Mouse (Mus musculus) stomach, postnatal 0 days (tissue): ENCODE data around the gene Klc1. TPM values are rescaled to one million over a fixed set of nuclear protein-coding genes. Genes with fewer than 3 reads are reported as not detected.

Source experiments
- ATAC-seq: fragments of 200-750 bp; cut with Nextera tagmentation; 2 replicates; pipeline ENCODE4 v1.8.0; 2017; ENCODE audit not compliant: low FRiP score, low TSS enrichment
- DNase-seq: peaks from one replicate; pipeline ENCODE4 v3.0.0-alpha.2; 2016; ENCODE audit warnings: low spot score
- H3K27ac ChIP-seq: fragments of 300-500 bp; sonication (generic); replicated peaks from 2 replicates; pipeline ENCODE4 v1.5.1; 2014; ENCODE audit warnings: mild to moderate bottlenecking, control low read depth
- H3K27me3 ChIP-seq: fragments of 300-500 bp; sonication (generic); 2 replicates; pipeline ENCODE4 v1.6.1; 2014; ENCODE audit warnings: low read length; ENCODE audit not compliant: control insufficient read depth, insufficient read depth
- H3K36me3 ChIP-seq: fragments of 300-500 bp; sonication (generic); 2 replicates; pipeline ENCODE4 v1.6.1; 2014; ENCODE audit warnings: low read length, mixed read lengths; ENCODE audit not compliant: control insufficient read depth, insufficient read depth
- H3K4me1 ChIP-seq: fragments of 300-500 bp; sonication (generic); replicated peaks from 2 replicates; pipeline ENCODE4 v1.6.1; 2014; ENCODE audit warnings: antibody characterized with exemption; ENCODE audit not compliant: control insufficient read depth, insufficient read depth
- H3K4me2 ChIP-seq: fragments of 300-500 bp; sonication (generic); replicated peaks from 2 replicates; pipeline ENCODE4 v1.6.1; 2014; ENCODE audit warnings: low read depth, mild to moderate bottlenecking, control low read depth, moderate library complexity
- H3K4me3 ChIP-seq: fragments of 300-500 bp; sonication (generic); 2 replicates; pipeline ENCODE4 v1.5.1; 2014; ENCODE audit warnings: low read depth, low read length, control low read depth
- H3K9ac ChIP-seq: fragments of 300-500 bp; sonication (generic); 2 replicates; pipeline ENCODE4 v1.6.1; 2014; ENCODE audit warnings: mild to moderate bottlenecking, low read length, control low read depth, mixed read lengths
- H3K9me3 ChIP-seq: fragments of 300-500 bp; sonication (generic); 2 replicates; pipeline ENCODE4 v1.6.1; 2016; ENCODE audit warnings: low read length; ENCODE audit not compliant: control insufficient read depth
- CTCF ChIP-seq: IDR thresholded peaks from 2 replicates; pipeline ENCODE4 v1.5.1; 2016; ENCODE audit warnings: antibody characterized with exemption, low read depth, mild to moderate bottlenecking, moderate library complexity
- EP300 ChIP-seq: optimal IDR thresholded peaks from 2 replicates; pipeline ENCODE3; 2016; ENCODE audit warnings: antibody characterized with exemption
- WGBS: fragments of 180-500 bp; shearing (Covaris S2); extraction: QIAGEN DNeasy Blood & Tissue Kit; methylation state at CpG from one replicate; pipeline ENCODE4 v1.1.7; 2014; 5-methylcytosine and 5-hydroxymethylcytosine counted together
- polyA plus RNA-seq: library from polyadenylated mRNA; unstranded; fragments of >200 nt; fragmentation: Nextera tagmentation; extraction: Ambion mirVana; gene quantifications from 2 replicates; pipeline ENCODE4 v1.2.1, GENCODE M21; 2015

The Klc1 gene
- polyA plus RNA-seq, 1 experiment from 2014 or later, result 56.7 TPM

GRCm38 (mm10) chr12:111753347-111753746 is 5.3 kb upstream of the Klc1 start:
- H3K9me3 ChIP-seq, result no peaks in the 10 kb centered on the region
- no peaks in the 10 kb centered on the region for H3K36me3 ChIP-seq
- 51% methylated on average over 8 of the region's 9 CpGs for WGBS
- H3K27me3 ChIP-seq, result no peaks in the 10 kb centered on the region
- peaks cover 4% of the 10 kb centered on the region; the same call in 1 of the 2 replicates for H3K4me1 ChIP-seq
- H3K4me2 ChIP-seq, result no peak overlapping the region
- H3K9ac ChIP-seq, result peak overlapping the region; percentile 23; the same call in 1 of the 2 replicates
- TF ChIP-seq EP300 (no peak), CTCF (no peak)
- H3K27ac ChIP-seq, result peak overlapping the region; percentile 18; the same call in 1 of the 2 replicates
- ATAC-seq (peak; percentile 49; the same call in 1 of the 2 replicates), DNase-seq (peak; percentile 35)
- H3K4me3 ChIP-seq, result no peak overlapping the region

- TF ChIP-seq CTCF (no peak), EP300 (no peak)
- no peaks in the 10 kb centered on the region for H3K27me3 ChIP-seq
These were observed 3.9 kb upstream of the Klc1 start for GRCm38 (mm10) chr12:111754710-111755109.

DNA sequence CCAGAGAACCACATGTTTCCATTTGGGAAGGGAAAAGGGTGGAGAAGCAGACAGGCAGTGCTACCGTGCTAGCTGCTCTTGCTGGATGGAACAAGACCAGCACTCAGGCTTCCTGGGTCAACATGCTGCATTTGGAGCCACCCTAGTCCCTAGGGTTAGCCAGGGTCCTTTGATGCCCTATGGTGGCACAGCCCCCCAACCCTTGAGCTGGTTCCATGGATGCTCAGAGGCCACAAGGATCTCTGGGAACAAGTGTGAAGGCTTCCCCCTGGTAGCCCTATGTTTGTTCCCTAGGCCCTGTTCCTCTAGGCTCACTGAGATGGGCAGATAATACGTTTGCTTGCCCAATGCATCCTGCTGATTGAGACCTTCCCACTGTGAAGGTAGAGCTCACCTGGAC is 3.4 kb upstream of the Klc1 start:
- Histone ChIP-seq H3K4me1 (peaks cover 4% of the 10 kb centered on the region; the same call in 1 of the 2 replicates), H3K27me3 (no peaks in the 10 kb centered on the region), H3K9me3 (no peaks in the 10 kb centered on the region), H3K27ac (no peak overlapping the region), H3K4me2 (no peak overlapping the region), H3K9ac (no peak overlapping the region), H3K36me3 (no peaks in the 10 kb centered on the region), H3K4me3 (no peak overlapping the region)
- no peak for TF ChIP-seq CTCF
- no peak for TF ChIP-seq EP300
- no peak for DNase-seq
- WGBS, result 51% methylated on average over 2 of the region's 2 CpGs
- ATAC-seq, result no peak

More at GRCm38 (mm10) chr12:111754710-111755109, 3.9 kb upstream of the Klc1 start:
- DNase-seq, result no peak
- no peak overlapping the region for H3K4me2 ChIP-seq
- H3K9ac ChIP-seq, result no peak overlapping the region
- ATAC-seq, result no peak
- H3K9me3 ChIP-seq, result no peaks in the 10 kb centered on the region
- no peak overlapping the region for H3K27ac ChIP-seq
- H3K36me3 ChIP-seq, result no peaks in the 10 kb centered on the region
- H3K4me1 ChIP-seq, result peaks cover 4% of the 10 kb centered on the region; the same call in 1 of the 2 replicates
- no peak overlapping the region for H3K4me3 ChIP-seq

DNA sequence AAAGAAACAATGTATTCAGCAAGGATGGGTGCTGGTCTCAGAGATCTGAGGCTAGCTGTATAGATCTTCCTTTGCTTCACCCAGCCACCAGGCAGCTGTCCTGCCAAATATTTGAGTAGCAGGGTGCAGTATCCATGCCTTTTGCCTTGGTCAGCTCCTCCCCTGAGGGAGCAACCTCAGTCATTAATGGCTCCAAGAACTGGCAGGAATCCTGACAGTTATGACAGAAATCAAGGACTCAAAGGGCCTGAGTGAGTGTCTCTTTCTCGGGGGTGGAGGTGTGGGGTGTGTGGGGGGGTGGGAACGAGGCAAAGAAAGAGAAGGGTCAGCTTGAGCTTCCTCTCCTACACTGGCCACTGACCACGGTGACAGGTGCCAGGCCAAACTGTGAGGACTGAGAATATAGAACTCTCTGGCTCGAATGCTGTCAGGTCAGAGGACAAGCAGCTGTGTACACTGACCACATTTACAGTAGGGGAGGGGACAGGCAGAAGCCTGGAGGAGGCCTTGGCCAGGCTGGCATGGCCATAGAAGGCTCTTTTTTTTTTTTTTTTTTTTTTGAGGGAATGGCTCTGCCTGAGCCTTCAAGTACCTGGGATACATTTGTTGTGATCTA is 2.5 kb upstream of the Klc1 start:
- H3K9me3 ChIP-seq, result no peaks in the 10 kb centered on the region
- 44% methylated on average over 4 of the region's 4 CpGs for WGBS
- DNase-seq (no peak), ATAC-seq (no peak)
- no peak for TF ChIP-seq CTCF
- no peak for TF ChIP-seq EP300
- H3K36me3 ChIP-seq, result no peaks in the 10 kb centered on the region
- peaks cover 4% of the 10 kb centered on the region; the same call in 1 of the 2 replicates for H3K4me1 ChIP-seq
- H3K4me3 ChIP-seq, result no peak overlapping the region
- no peak overlapping the region for H3K9ac ChIP-seq
- H3K4me2 ChIP-seq, result no peak overlapping the region
- H3K27ac ChIP-seq, result no peak overlapping the region
- H3K27me3 ChIP-seq, result no peaks in the 10 kb centered on the region

DNA sequence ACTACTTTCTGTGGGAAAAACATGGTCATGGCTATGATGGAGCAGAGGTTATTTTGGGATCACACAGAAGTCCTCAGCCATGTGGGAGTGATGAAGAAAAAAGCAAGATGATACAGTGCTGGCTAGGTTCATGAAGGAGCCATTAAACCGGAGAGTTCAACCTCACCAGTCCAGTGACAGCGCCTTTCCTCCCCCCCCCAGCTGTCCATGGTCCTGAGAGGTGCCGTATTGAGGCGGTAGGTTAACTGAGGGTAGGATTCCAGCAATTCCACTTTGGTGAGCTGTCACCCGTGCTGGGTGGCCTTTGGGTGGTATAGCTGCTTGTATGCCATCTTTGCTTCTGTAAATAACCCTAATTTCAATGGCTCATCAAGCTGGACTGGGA is 2.0 kb upstream of the Klc1 start:
- no peak overlapping the region for H3K4me2 ChIP-seq
- DNase-seq (peak; percentile 46), ATAC-seq (no peak)
- TF ChIP-seq CTCF (no peak), EP300 (no peak)
- H3K27me3 ChIP-seq, result no peaks in the 10 kb centered on the region
- H3K27ac ChIP-seq, result no peak overlapping the region
- no peak overlapping the region for H3K9ac ChIP-seq
- H3K4me1 ChIP-seq, result peaks cover 4% of the 10 kb centered on the region; the same call in 1 of the 2 replicates
- 37% methylated on average over 5 of the region's 5 CpGs for WGBS
- no peaks in the 10 kb centered on the region for H3K36me3 ChIP-seq
- H3K4me3 ChIP-seq, result no peak overlapping the region
- H3K9me3 ChIP-seq, result no peaks in the 10 kb centered on the region

DNA sequence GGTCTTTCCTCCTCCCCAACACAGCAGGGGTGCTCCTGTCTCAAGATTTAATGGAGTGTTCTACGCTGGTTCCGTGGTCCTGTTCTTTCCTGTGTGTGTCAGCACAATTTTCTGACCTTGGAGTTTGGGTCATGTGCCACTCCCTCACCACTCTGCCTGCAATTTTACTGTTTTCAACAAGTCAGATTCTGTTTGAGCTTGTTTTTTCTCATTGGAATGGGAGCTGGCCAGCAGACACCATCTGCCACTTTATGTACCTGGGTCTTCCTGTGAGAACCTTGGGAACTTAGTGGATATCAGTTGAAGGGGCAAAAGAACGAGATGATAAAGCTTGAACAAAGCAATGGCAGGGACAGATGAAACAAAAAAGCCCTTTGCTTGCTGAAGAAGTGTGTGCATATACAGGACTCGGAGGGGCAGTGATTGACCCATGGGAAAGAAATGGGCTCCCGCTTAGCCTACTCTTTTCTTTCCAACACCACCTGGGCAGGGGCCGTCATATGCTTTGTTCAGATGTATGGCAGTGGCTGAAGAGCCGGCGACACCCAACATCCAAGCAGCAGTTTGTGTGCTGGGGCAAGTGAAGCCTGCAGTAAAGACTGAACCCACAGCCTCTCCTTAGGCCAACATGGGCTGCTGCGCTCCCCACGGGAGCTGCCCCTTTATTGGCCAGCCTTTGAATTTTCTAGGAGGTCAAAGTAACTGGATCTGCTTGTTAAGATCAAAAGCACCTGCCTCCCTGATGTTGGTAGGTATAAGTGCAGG is 906 bp upstream of the Klc1 start:
- Histone ChIP-seq H3K9me3 (no peaks in the 10 kb centered on the region), H3K4me1 (peaks cover 4% of the 10 kb centered on the region; the same call in 1 of the 2 replicates), H3K4me3 (peak overlapping the region; percentile 89), H3K4me2 (peak overlapping the region; percentile 100), H3K27ac (peak overlapping the region; percentile 94), H3K9ac (peak overlapping the region; percentile 94), H3K27me3 (no peaks in the 10 kb centered on the region), H3K36me3 (no peaks in the 10 kb centered on the region)
- TF ChIP-seq CTCF (no peak), EP300 (no peak)
- 36% methylated on average over 10 of the region's 10 CpGs for WGBS
- ATAC-seq (peak; percentile 27), DNase-seq (no peak)
